Mouse (Mus musculus): ENCODE measurements at regions not wholly inside any gene's neighbourhood (a gene's known extent, or its start where the extent isn't known, plus 50 kb on each side); places are given as distances from the start of the nearest gene placed in this dataset.

DNA sequence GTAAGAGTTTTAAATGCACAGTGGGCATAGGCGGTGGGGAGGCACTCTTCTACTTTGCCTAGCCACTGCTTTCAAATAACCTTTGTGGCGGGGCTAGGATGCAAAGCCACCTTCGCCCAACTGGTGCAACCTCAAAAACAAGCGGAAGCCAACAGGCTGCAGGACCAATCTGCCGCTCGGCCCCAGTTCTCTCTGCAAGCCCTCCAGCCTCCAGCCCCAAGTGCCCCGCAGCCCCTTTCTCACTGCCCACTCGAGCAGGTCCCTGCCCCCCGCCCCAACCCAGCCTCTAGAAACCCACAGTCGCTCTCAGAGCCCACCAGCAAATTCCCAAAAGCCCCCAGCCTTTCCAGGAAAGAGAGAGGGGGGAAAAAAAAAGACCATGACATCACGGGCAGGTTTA, 89.6 kb upstream of the Ssbp2 start:
- DNase-seq: peak; percentile 33 to 37

GRCm38 (mm10) chr13:91370886-91371595, 89.0 kb upstream of the Ssbp2 start:
- DNase-seq: peak; percentile 83

DNA sequence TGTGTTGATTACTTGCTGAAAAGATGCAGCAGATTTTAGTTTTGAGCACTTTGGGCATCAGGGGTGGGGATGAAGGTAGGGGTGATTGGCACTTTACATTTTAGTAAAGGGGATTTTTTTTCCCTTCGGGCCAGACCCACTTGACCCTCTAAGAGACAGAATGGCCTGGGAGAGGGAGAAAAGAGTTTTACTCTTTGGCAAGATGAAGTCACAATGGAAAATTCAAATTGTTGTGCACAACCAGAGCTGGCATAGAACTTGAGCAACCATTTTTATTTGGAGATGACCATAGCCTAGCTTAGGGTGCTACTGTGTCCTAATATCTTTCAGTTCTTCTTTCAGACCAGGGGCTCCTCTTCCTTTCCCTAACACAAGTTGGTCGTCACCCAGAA, 88.5 kb upstream of the Ssbp2 start:
- DNase-seq: no peak

DNA sequence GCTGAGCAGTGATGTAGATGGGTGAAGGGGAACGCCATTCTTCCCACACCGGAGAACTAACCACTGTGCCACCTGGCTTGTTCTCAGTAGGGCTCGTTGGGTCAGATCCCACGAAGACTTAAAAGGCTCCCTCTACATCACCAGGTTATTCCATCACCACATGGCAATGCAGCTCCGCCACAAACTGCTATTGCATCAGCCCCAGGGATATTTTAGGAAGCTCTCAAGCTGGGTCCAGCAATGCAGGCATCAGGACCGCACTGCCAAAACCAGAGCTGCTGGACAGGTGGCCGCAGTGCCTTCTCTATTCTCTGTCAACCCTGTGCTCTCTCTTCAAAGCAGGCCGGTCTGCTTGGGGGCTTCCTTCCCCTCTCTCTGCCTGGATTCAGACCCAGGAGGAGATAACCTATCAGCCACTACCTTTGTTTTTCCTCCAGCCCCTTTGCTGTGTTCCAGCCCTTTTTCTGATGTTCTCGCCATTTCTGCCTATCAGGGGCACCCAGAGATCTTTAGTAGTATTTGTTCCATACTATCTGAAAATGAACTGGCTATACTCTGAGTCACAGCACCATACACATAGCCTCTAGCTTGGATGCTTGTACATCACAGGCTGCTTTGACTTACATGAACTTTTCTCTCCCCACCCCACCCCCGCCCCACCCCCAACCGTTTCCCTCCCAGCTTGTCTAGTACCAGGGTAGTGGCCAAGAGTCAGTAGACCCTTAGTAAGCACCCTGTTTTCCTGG, 87.8 kb upstream of the Ssbp2 start:
- peak; percentile 52 to 55 for DNase-seq

DNA sequence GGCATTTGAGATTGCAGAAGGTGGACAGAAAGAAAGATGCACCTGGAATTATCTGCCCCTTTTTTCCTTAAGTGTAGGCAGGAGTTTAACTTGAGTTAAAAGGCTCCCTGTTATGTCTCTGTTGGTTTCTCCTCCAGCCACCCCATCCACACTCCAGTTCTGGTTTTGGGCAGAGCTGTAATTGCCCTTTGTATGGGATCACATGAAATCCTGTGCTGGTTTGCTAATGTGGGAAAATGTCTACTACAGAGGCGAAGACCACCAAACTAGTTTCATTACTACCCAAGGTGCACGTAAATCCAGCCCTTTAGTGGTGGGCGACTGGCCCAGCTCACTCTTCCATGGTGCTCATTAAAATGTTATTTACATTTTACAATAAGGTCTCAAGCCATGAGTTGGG, 85.9 kb upstream of the Ssbp2 start:
- DNase-seq: no peak

- DNase-seq: no peak
These were observed 83.5 kb upstream of the Ssbp2 start for GRCm38 (mm10) chr13:91376556-91376955.

GRCm38 (mm10) chr13:91377428-91377827, 82.7 kb upstream of the Ssbp2 start:
- DNase-seq: no peak

GRCm38 (mm10) chr13:91377972-91378371, 82.1 kb upstream of the Ssbp2 start:
- no peak for DNase-seq

GRCm38 (mm10) chr13:91385393-91385792, 74.7 kb upstream of the Ssbp2 start:
- DNase-seq: no peak

GRCm38 (mm10) chr13:91387913-91388312, 72.2 kb upstream of the Ssbp2 start:
- DNase-seq: no peak

GRCm38 (mm10) chr13:91403632-91404031, 56.5 kb upstream of the Ssbp2 start:
- no peak for DNase-seq

DNA sequence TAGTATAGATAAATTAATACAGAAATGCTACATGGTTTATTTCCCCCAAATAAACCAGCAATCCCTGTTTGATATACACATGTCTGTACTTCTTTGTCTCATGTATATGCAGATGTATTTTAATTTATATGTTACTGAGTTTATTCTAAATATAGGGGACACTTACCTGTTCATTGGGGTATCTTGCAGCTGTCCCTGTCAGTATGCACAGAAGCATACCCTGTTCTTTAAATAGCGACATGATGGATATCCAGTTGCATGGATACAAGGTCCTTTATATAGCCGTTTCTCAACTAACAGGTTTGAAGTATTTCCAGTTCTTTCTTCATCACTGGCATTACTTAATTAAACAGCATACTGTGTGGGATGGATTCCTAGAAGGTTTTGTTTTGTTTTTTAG, 55.1 kb upstream of the Ssbp2 start:
- no peak for DNase-seq

DNA sequence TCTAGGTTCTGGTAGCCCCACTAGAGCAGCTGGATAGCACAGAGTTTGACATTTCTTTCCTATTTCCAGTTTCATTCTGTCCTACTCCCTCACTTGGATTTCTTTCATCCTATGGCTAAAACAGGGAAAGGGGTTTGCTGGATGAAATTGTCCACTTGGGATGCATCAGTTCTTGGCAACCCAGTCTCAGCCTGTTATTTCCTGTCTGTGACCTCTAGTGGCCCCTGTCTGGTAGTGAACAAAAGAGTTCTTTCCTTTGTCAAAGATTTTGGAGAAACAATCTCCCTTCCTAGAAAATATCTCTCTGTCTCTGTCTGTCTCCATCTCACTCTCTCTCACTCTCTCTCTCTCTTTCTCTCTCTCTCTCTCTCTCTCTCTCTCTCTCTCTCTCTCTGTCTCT, 50.0 kb upstream of the Ssbp2 start:
- no peak for DNase-seq

Data from cerebellum, postnatal 36 days (tissue).